Comparison of ENCODE assay signal across 21 mouse cellular contexts in genomic region chr1:126334202-126334601, GRCm38 (mm10).
A peak's percentile ranks its signal among the peaks of the same experiment; 100 is the strongest.
DNase-seq lines count a peak whose midpoint lies in the region; ATAC-seq and TF ChIP-seq lines count a peak whose summit lies in the region.
"Had no signal": no experiment of that assay in that cellular context is flagged by ENCODE, and none has a peak within 500 bp of the region (broad histone marks: within the 10 kb centered on the region; RNA-seq: fewer than 3 reads in every experiment).

No protein-coding gene starts in this region.

- no peaks in the 10 kb centered on the region; the same call in 1 of the 2 replicates for H3K4me1 ChIP-seq in heart, embryonic 10.5 days
- 0 out of 4 replicates have a peak, but pooled peaks cover 0 to 6% of the 10 kb centered on the region in 2 experiments for H3K4me1 ChIP-seq in liver, embryonic 14.5 days (replicated peaks; ENCODE audit: control insufficient read depth in 2 of 2, insufficient read depth in 2 of 2, low read length in 1 of 2)
- no peaks in the 10 kb centered on the region for H3K4me1 ChIP-seq in intestine, postnatal 0 days (replicated peaks; ENCODE audit: control insufficient read depth, insufficient read depth, low read length)
- H3K4me1 ChIP-seq: embryonic facial prominence, embryonic 13.5 days; forebrain, embryonic 12.5 days; hindbrain, embryonic 15.5 days had no signal

- no peaks in the 10 kb centered on the region for H3K9me3 ChIP-seq in heart, embryonic 10.5 days
- no peaks in the 10 kb centered on the region for H3K9me3 ChIP-seq in liver, embryonic 14.5 days (ENCODE audit: control insufficient read depth, low read length)
- H3K9me3 ChIP-seq in intestine, postnatal 0 days (ENCODE audit: control insufficient read depth) = no peaks in the 10 kb centered on the region
- H3K9me3 ChIP-seq: embryonic facial prominence, embryonic 13.5 days; forebrain, embryonic 12.5 days; hindbrain, embryonic 15.5 days had no signal

- peak; percentile 29; the same call in 1 of the 2 replicates for TF ChIP-seq EP300 in liver, embryonic 14.5 days (IDR thresholded peaks at IDR 0.05; ENCODE audit: low read depth)

- H3K4me2 ChIP-seq in liver, embryonic 14.5 days (ENCODE audit: low read depth) = no peak overlapping the region
- no peak overlapping the region for H3K4me2 ChIP-seq in intestine, postnatal 0 days (replicated peaks; ENCODE audit: low read depth)
- H3K4me2 ChIP-seq: embryonic facial prominence, embryonic 13.5 days; forebrain, embryonic 12.5 days; hindbrain, embryonic 15.5 days had no signal

- H3K9ac ChIP-seq in liver, embryonic 14.5 days (replicated peaks) = no peak overlapping the region
- H3K9ac ChIP-seq in intestine, postnatal 0 days (ENCODE audit: low read depth, low read length) = no peak overlapping the region
- H3K9ac ChIP-seq: embryonic facial prominence, embryonic 13.5 days; forebrain, embryonic 12.5 days; hindbrain, embryonic 15.5 days had no signal

- DNase-seq in heart, embryonic 10.5 days (ENCODE audit: low spot score) = peak; percentile 77
- no peak for DNase-seq in heart, postnatal 4 days
- peak; percentile 7 for DNase-seq in c-Kit-positive CD71-positive TER-119-positive erythroid progenitor cells, embryonic 14.5 days (ENCODE audit: low spot score)
- DNase-seq in liver, embryonic 14.5 days (ENCODE audit: low read depth in 3 of 3, low spot score in 3 of 3) = no peak
- no peak for DNase-seq in retina, postnatal 1 day
- DNase-seq in thymus, postnatal 4 days = no peak
- DNase-seq: adrenal gland, adult 2 months; adrenal gland, postnatal 25 days; B cell, adult 2 months; cerebellum, adult 11 months; cerebellum, adult 9-11 months; cerebellum, postnatal 36 days; gastrocnemius, adult 2 months; gastrocnemius, postnatal 25 days; heart, postnatal 10 days had no signal

- no peak overlapping the region for H3K27ac ChIP-seq in heart, embryonic 10.5 days
- H3K27ac ChIP-seq in liver, embryonic 14.5 days = no peak overlapping the region
- H3K27ac ChIP-seq in intestine, postnatal 0 days (ENCODE audit: low read depth, low read length) = no peak overlapping the region
- H3K27ac ChIP-seq: embryonic facial prominence, embryonic 13.5 days; forebrain, embryonic 12.5 days; gastrocnemius, adult 2 months; hindbrain, embryonic 15.5 days had no signal

- no peak for TF ChIP-seq CTCF in liver, embryonic 14.5 days (IDR thresholded peaks at IDR 0.05; ENCODE audit: low read depth)
- TF ChIP-seq CTCF in intestine, postnatal 0 days (IDR thresholded peaks at IDR 0.05; ENCODE audit: low read depth) = no peak

- ATAC-seq in liver, embryonic 14.5 days (ENCODE audit: insufficient read depth) = peak; percentile 86
- no peak for ATAC-seq in intestine, postnatal 0 days
- ATAC-seq: CD4-positive, CD25-positive, alpha-beta regulatory T cell, adult 4 months; forebrain, embryonic 16.5 days had no signal

- no peaks in the 10 kb centered on the region for H3K36me3 ChIP-seq in heart, embryonic 10.5 days
- no peaks in the 10 kb centered on the region for H3K36me3 ChIP-seq in liver, embryonic 14.5 days (replicated peaks; ENCODE audit: control insufficient read depth, insufficient read depth, low read depth)
- no peaks in the 10 kb centered on the region for H3K36me3 ChIP-seq in intestine, postnatal 0 days (ENCODE audit: control insufficient read depth, insufficient read depth)
- H3K36me3 ChIP-seq: embryonic facial prominence, embryonic 13.5 days; forebrain, embryonic 12.5 days; hindbrain, embryonic 15.5 days had no signal

- WGBS in heart, embryonic 10.5 days = 45% methylated on average over 4 of the region's 4 CpGs
- 20% methylated on average over 4 of the region's 4 CpGs for WGBS in liver, embryonic 14.5 days (ENCODE audit: insufficient replicate concordance)
- 76% methylated on average over 4 of the region's 4 CpGs for WGBS in intestine, postnatal 0 days

- no peak overlapping the region for H3K4me3 ChIP-seq in heart, embryonic 10.5 days
- H3K4me3 ChIP-seq in liver, embryonic 14.5 days (ENCODE audit: insufficient read depth in 1 of 2, low read depth in 2 of 2, low read length in 2 of 2) = no peak overlapping the region
- no peak overlapping the region for H3K4me3 ChIP-seq in intestine, postnatal 0 days (ENCODE audit: low read depth, low read length)
- H3K4me3 ChIP-seq: embryonic facial prominence, embryonic 13.5 days; forebrain, embryonic 12.5 days; gastrocnemius, adult 2 months; hindbrain, embryonic 15.5 days had no signal

- H3K27me3 ChIP-seq in heart, embryonic 10.5 days (ENCODE audit: insufficient read depth, poor library complexity, severe bottlenecking) = no peaks in the 10 kb centered on the region
- H3K27me3 ChIP-seq in liver, embryonic 14.5 days (ENCODE audit: control insufficient read depth, insufficient read depth, low read length) = no peaks in the 10 kb centered on the region
- no peaks in the 10 kb centered on the region for H3K27me3 ChIP-seq in intestine, postnatal 0 days (replicated peaks; ENCODE audit: control insufficient read depth, insufficient read depth, low read length)
- H3K27me3 ChIP-seq: embryonic facial prominence, embryonic 13.5 days; forebrain, embryonic 12.5 days; hindbrain, embryonic 15.5 days had no signal

Comparison
In these comparisons a context has a peak if more than half of its experiments do, and no peak if none do; other contexts are left out.
1. DNase-seq: peak in heart, embryonic 10.5 days (single experiment) and c-Kit-positive CD71-positive TER-119-positive erythroid progenitor cells, embryonic 14.5 days (single experiment); none in heart, postnatal 4 days (single experiment), liver, embryonic 14.5 days (0 of 3), retina, postnatal 1 day (single experiment) and thymus, postnatal 4 days (single experiment).